Mouse (Mus musculus): ENCODE data around the gene Gm13698. TPM values are rescaled to one million over a fixed set of nuclear protein-coding genes. Genes with fewer than 3 reads are reported as not detected.
"Not testable (repeated sequence)": the region's sequence is repeated elsewhere in the genome, so short reads cannot be mapped to it uniquely, and the experiment has no call there.

Gm13698 gene
- 1 to 10 TPM; 1.5 to 1.7 TPM for total RNA-seq (2021)
- long read RNA-seq, experiment 1 = 0 reads
- long read RNA-seq, experiment 2 = 0 reads

DNA sequence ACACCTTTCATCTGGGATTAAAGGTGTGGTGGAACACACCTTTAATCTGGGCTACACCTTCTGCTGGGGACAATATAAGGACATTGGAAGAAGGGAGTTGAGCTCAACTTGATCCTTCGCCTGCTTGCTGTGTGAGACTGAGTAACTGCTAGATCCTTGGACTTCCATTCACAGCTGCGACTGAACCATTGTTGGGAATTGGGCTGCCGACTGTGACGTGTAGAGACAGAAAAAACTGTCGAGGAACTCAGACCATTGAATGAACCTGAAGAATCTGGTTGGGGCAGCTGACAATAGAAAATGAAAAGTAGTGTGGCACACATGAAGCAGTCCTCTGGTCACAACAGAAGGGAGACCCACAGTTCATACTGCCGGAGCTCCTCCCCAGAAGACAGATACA, at the start of gene Gm13698:
Gene Gm13698 (plus strand): TSS at position 301 of the 400 bp plus-strand sequence.
- not testable (repeated sequence) for DNase-seq

DNA sequence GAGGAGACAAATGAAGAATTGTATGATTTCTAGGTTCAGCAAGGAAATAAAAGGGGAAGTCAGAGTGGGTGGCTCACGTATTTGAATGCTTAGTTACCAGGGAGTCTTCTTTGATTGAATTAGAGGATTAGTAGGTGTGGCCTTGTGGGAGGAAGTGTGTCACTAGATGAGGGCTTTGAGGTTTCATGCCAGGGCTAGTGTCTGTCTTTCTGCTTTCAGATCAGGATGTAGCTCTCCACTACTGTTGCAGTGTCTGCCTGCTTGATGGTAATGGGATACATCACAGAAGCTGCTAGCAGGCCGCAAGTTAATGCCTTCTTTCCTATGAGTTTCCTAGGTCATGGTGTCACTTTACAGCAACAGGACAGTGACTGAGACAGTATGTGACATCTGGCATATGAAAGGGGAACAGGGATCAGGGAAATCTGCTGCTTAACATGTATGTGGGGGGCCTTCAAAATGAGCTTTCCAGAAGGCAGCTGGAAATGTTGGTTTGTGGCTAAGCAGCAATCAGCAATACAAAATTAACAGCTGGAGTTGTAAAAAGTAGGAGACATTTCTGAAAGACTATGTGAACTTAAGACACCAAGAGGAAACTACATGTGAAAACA, 25.9 kb upstream of the Gm13698 start:
- no peak for DNase-seq

GRCm38 (mm10) chr2:83940931-83941361, 14.5 kb upstream of the Gm13698 start, which contains the start of gene Zswim2:
Gene Zswim2 (minus strand): TSS chr2:83941228.
- DNase-seq = peak; percentile 9 to 28

DNA sequence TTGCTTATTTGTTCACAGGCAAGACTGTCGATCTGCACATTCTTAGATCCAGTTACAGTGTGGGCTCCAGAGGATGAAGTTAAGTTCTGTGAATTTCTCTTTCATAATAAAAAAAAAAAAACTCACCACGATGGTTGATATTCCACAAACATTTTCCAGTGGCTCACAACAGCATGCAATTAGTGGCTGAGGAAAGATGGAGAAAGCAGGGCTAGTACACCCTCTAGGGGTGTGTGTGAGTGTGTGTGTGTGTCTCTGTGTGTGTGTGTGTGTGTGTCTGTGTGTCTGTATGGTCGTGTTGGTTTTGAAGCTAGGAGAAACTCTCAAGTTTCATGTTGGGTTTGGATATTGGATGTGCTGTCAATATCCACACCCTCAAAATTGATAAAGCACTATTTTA, 14.1 kb upstream of the Gm13698 start:
- DNase-seq = no peak

GRCm38 (mm10) chr2:83941792-83942191, 13.7 kb upstream of the Gm13698 start:
- DNase-seq = no peak

DNA sequence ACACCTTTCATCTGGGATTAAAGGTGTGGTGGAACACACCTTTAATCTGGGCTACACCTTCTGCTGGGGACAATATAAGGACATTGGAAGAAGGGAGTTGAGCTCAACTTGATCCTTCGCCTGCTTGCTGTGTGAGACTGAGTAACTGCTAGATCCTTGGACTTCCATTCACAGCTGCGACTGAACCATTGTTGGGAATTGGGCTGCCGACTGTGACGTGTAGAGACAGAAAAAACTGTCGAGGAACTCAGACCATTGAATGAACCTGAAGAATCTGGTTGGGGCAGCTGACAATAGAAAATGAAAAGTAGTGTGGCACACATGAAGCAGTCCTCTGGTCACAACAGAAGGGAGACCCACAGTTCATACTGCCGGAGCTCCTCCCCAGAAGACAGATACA, 5.7 kb downstream of the Gm13698 start, which contains the start of gene Gm13693:
Gene Gm13693 (plus strand): TSS at position 301 of the 400 bp plus-strand sequence.
- not testable (repeated sequence) for DNase-seq

- not testable (repeated sequence) for DNase-seq
Observed at GRCm38 (mm10) chr2:83967013-83967412, 11.5 kb downstream of the Gm13698 start, which contains the start of gene Gm13695. Gene Gm13695 (plus strand): TSS chr2:83967313.

- DNase-seq = not testable (repeated sequence)
Observed at GRCm38 (mm10) chr2:83972823-83973222, 17.3 kb downstream of the Gm13698 start, which contains the start of gene Gm13696. Gene Gm13696 (plus strand): TSS chr2:83973123.

DNA sequence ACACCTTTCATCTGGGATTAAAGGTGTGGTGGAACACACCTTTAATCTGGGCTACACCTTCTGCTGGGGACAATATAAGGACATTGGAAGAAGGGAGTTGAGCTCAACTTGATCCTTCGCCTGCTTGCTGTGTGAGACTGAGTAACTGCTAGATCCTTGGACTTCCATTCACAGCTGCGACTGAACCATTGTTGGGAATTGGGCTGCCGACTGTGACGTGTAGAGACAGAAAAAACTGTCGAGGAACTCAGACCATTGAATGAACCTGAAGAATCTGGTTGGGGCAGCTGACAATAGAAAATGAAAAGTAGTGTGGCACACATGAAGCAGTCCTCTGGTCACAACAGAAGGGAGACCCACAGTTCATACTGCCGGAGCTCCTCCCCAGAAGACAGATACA, 23.1 kb downstream of the Gm13698 start, which contains the start of gene Gm13694:
Gene Gm13694 (plus strand): TSS at position 301 of the 400 bp plus-strand sequence.
- DNase-seq = not testable (repeated sequence)

DNA sequence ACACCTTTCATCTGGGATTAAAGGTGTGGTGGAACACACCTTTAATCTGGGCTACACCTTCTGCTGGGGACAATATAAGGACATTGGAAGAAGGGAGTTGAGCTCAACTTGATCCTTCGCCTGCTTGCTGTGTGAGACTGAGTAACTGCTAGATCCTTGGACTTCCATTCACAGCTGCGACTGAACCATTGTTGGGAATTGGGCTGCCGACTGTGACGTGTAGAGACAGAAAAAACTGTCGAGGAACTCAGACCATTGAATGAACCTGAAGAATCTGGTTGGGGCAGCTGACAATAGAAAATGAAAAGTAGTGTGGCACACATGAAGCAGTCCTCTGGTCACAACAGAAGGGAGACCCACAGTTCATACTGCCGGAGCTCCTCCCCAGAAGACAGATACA, 28.9 kb downstream of the Gm13698 start, which contains the start of gene Gm13697:
Gene Gm13697 (plus strand): TSS at position 301 of the 400 bp plus-strand sequence.
- DNase-seq = not testable (repeated sequence)

DNA sequence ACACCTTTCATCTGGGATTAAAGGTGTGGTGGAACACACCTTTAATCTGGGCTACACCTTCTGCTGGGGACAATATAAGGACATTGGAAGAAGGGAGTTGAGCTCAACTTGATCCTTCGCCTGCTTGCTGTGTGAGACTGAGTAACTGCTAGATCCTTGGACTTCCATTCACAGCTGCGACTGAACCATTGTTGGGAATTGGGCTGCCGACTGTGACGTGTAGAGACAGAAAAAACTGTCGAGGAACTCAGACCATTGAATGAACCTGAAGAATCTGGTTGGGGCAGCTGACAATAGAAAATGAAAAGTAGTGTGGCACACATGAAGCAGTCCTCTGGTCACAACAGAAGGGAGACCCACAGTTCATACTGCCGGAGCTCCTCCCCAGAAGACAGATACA, 34.8 kb downstream of the Gm13698 start, which contains the start of gene Gm13691:
Gene Gm13691 (plus strand): TSS at position 301 of the 400 bp plus-strand sequence.
- not testable (repeated sequence) for DNase-seq

DNA sequence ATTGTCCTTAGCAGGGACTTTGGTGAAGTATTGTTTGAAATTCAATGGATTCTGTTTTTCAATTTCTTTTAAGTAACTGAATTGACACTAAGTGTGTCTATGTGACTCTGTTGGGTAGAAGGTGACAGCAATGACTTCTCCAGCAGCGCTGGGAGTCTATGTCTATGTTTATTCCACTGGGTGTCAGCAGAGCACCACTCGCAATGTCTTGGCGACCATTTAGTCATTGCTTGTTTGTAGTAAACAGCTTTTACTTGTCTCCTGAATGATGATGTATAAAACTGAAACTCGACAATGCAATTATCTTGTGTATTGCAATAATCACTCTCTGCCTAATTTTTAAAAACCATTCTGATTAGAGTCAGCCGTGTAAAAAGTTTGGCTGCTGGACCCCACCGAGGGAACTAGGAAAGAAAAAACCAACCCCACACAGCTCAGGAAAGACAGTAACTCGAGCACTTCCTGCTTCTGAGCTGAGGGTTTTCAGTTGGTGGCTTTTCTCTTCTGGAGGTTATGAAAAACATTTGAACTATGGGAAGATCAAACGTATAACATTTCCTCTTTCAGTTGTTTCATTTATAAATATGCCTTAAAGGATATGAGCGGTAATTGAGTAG, 38.3 kb downstream of the Gm13698 start:
- peak in 1 of 2 experiments; percentile 5 for DNase-seq

DNA sequence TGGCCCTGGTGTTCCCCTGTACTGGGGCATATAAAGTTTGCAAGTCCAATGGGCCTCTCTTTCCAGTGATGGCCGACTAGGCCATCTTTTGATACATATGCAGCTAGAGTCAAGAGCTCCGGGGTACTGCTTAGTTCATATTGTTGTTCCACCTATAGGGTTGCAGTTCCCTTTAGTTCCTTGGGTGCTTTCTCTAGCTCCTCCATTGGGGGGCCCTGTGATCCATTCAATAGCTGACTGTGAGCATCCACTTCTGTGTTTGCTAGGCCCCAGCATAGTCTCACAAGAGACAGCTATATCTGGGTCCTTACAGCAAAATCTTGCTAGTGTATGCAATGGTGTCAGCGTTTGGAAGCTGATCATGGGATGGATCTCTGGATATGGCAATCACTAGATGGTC, 39.0 kb downstream of the Gm13698 start:
- not testable (repeated sequence) for DNase-seq

Other genes starting within 250 kb of the Gm13698 start
- gene Itgav, start 231.3 kb upstream of the Gm13698 start, total RNA-seq (2021) = 100 to 1,000 TPM; 122 to 131 TPM
- gene Fam171b, start 143.1 kb upstream of the Gm13698 start, total RNA-seq (2021) = 1 to 10 TPM; 3.8 to 4.0 TPM
- gene Zswim2, start 14.5 kb upstream of the Gm13698 start, total RNA-seq (2021) = not detected
- 1 to 10 TPM; 1.5 to 1.7 TPM for gene Gm13693, start 5.8 kb downstream of the Gm13698 start, total RNA-seq (2021)
- gene Gm13695, start 11.6 kb downstream of the Gm13698 start, total RNA-seq (2021) = not detected
- gene Gm13696, start 17.4 kb downstream of the Gm13698 start, total RNA-seq (2021) = 1 to 10 TPM; 1.5 to 1.7 TPM
- 1 to 10 TPM; 1.5 to 1.7 TPM for gene Gm13694, start 23.2 kb downstream of the Gm13698 start, total RNA-seq (2021)
- gene Gm13697, start 29.1 kb downstream of the Gm13698 start, total RNA-seq (2021) = 1 to 10 TPM; 1.5 to 1.7 TPM
- 1 to 10 TPM; 1.5 to 1.7 TPM for gene Gm13691, start 34.9 kb downstream of the Gm13698 start, total RNA-seq (2021)

All from adrenal gland, postnatal 36 days (tissue).